Mouse (Mus musculus): ENCODE results near the gene Tmem151b.
A peak's percentile ranks its signal among the peaks of the same experiment; 100 is the strongest.

Gene Tmem151b

GRCm38 (mm10) chr17:45544873-45545277 lies 4.6 kb downstream of the Tmem151b start:
- DNase-seq = no peak

GRCm38 (mm10) chr17:45544001-45544872 lies 5.2 kb downstream of the Tmem151b start:
- no peak for DNase-seq

GRCm38 (mm10) chr17:45543115-45543514 lies 6.4 kb downstream of the Tmem151b start:
- no peak for DNase-seq

- no peak for DNase-seq
Measured at GRCm38 (mm10) chr17:45542705-45543104, 6.8 kb downstream of the Tmem151b start.

GRCm38 (mm10) chr17:45542129-45542528 lies 7.3 kb downstream of the Tmem151b start:
- DNase-seq = no peak

- no peak for DNase-seq
Measured at GRCm38 (mm10) chr17:45539664-45540063, 9.8 kb downstream of the Tmem151b start.

GRCm38 (mm10) chr17:45538394-45538793 lies 11.1 kb downstream of the Tmem151b start:
- no peak for DNase-seq

GRCm38 (mm10) chr17:45536264-45536663 lies 13.2 kb downstream of the Tmem151b start:
- DNase-seq = no peak

GRCm38 (mm10) chr17:45532896-45533295 lies 16.6 kb downstream of the Tmem151b start:
- no peak for DNase-seq

- DNase-seq = no peak
Measured at GRCm38 (mm10) chr17:45530346-45530782, 19.1 kb downstream of the Tmem151b start.

- no peak for DNase-seq
Measured at GRCm38 (mm10) chr17:45526571-45526970, 22.9 kb downstream of the Tmem151b start.

- DNase-seq = no peak
Measured at GRCm38 (mm10) chr17:45524961-45525360, 24.5 kb downstream of the Tmem151b start.

- peak; percentile 21 to 34 for DNase-seq
Measured at GRCm38 (mm10) chr17:45523263-45523662, 26.2 kb downstream of the Tmem151b start, which contains the start of gene Tcte1. Tcte1 (plus strand) TSS chr17:45523434.

GRCm38 (mm10) chr17:45520136-45520535 lies 29.3 kb downstream of the Tmem151b start:
- DNase-seq = no peak

- DNase-seq = no peak
Measured at GRCm38 (mm10) chr17:45518766-45519475, 30.6 kb downstream of the Tmem151b start.

GRCm38 (mm10) chr17:45517549-45518215 lies 31.8 kb downstream of the Tmem151b start:
- no peak for DNase-seq

GRCm38 (mm10) chr17:45517135-45517534 lies 32.3 kb downstream of the Tmem151b start:
- no peak for DNase-seq

GRCm38 (mm10) chr17:45516488-45516887 lies 33.0 kb downstream of the Tmem151b start:
- peak; percentile 36 to 78 for DNase-seq

- no peak for DNase-seq
Measured at GRCm38 (mm10) chr17:45515806-45516205, 33.7 kb downstream of the Tmem151b start.

- DNase-seq = no peak
Measured at GRCm38 (mm10) chr17:45515204-45515726, 34.2 kb downstream of the Tmem151b start.

- DNase-seq = no peak
Measured at GRCm38 (mm10) chr17:45511757-45512156, 37.7 kb downstream of the Tmem151b start.

GRCm38 (mm10) chr17:45510871-45511270 lies 38.6 kb downstream of the Tmem151b start:
- DNase-seq = no peak

- peak; percentile 95 to 96 for DNase-seq
Measured at GRCm38 (mm10) chr17:45506700-45507189, 42.7 kb downstream of the Tmem151b start, which contains the start of gene Aars2. Aars2 (plus strand) TSS chr17:45506841.

All from lung, postnatal 4 days (tissue).